Mouse (Mus musculus) heart, postnatal 25 days (tissue): Measurements from ENCODE around the gene Ankrd27. TPM values are rescaled to one million over a fixed set of nuclear protein-coding genes. Genes with fewer than 3 reads are reported as not detected.

ENCODE experiments used
- DNase-seq: peaks from one replicate; pipeline ENCODE4 v3.0.0; 2022; ENCODE audit warnings: low spot score
- intact Hi-C: fragments of 180-260 bp; cut with DNase I; formaldehyde crosslinking; loops from one replicate; pipeline ENCODE4 v1.15.1; 2025
- total RNA-seq, 2 experiments: library from RNA; stranded (reverse); gene quantifications; 2 replicates each; pipeline ENCODE4 v1.2.3; 2021

The Ankrd27 gene
- total RNA-seq, 2 experiments from 2014 or later = 12.3 to 12.6 TPM

- no peak for DNase-seq
Measured at GRCm38 (mm10) chr7:35579849-35580248, 6.2 kb upstream of the Ankrd27 start.

GRCm38 (mm10) chr7:35582719-35583118 lies 3.3 kb upstream of the Ankrd27 start:
- intact Hi-C loops = loop anchor here (10.0 kb wide), 1 partner anchor 248 kb away; the partner anchor contains the start of gene Rhpn2
- no peak for DNase-seq

More at GRCm38 (mm10) chr7:35579849-35580248, 6.2 kb upstream of the Ankrd27 start:
- intact Hi-C loops = loop anchor here (10.0 kb wide), 1 partner anchor 245 kb away; the partner anchor contains the start of gene Rhpn2

- intact Hi-C loops = loop anchor here (10.0 kb wide), 1 partner anchor 249 kb away; the partner anchor contains the start of gene Rhpn2
- DNase-seq = no peak
Measured at GRCm38 (mm10) chr7:35583476-35584025, 2.5 kb upstream of the Ankrd27 start.

- DNase-seq = no peak
- intact Hi-C loops = loop anchor here (10.0 kb wide), 1 partner anchor 249 kb away; the partner anchor contains the start of gene Rhpn2
Measured at GRCm38 (mm10) chr7:35584068-35584785, 1.8 kb upstream of the Ankrd27 start.

GRCm38 (mm10) chr7:35584786-35585190 lies 1.3 kb upstream of the Ankrd27 start:
- intact Hi-C loops = loop anchor here (5.0 to 10.0 kb wide), 2 partner anchors 63 to 250 kb away; partner anchors contain the start of genes Pdcd5 and Rhpn2
- no peak for DNase-seq

GRCm38 (mm10) chr7:35585191-35586054 lies 621 bp upstream of the Ankrd27 start, which contains the start of gene Rgs9bp:
Gene Rgs9bp, minus strand, starts transcription at chr7:35585582.
- no peak for DNase-seq
- intact Hi-C loops = loop anchor here (2.0 to 10.0 kb wide), 3 partner anchors 29 to 251 kb away; partner anchors contain the start of genes Nudt19, Pdcd5 and Rhpn2

GRCm38 (mm10) chr7:35586906-35587445 lies 932 bp downstream of the Ankrd27 start:
- DNase-seq = no peak
- intact Hi-C loops = loop anchor here (2.0 to 10.0 kb wide), 3 partner anchors 30 to 252 kb away; partner anchors contain the start of genes Nudt19, Pdcd5 and Rhpn2

GRCm38 (mm10) chr7:35587728-35588127 lies 1.7 kb downstream of the Ankrd27 start:
- intact Hi-C loops = loop anchor here (2.0 to 10.0 kb wide), 3 partner anchors 31 to 253 kb away; partner anchors contain the start of genes Nudt19, Pdcd5 and Rhpn2
- no peak for DNase-seq

GRCm38 (mm10) chr7:35588680-35589428 lies 2.8 kb downstream of the Ankrd27 start:
- intact Hi-C loops = loop anchor here (5.0 to 10.0 kb wide), 2 partner anchors 58 to 254 kb away; partner anchors contain the start of genes Pdcd5 and Rhpn2
- no peak for DNase-seq

- intact Hi-C loops = loop anchor here (5.0 to 10.0 kb wide), 2 partner anchors 58 to 255 kb away; partner anchors contain the start of genes Pdcd5 and Rhpn2
- DNase-seq = no peak
Measured at GRCm38 (mm10) chr7:35589485-35589884, 3.4 kb downstream of the Ankrd27 start.

GRCm38 (mm10) chr7:35590731-35591191 lies 4.7 kb downstream of the Ankrd27 start:
- DNase-seq = no peak
- intact Hi-C loops = no loop called here

- DNase-seq = no peak
- intact Hi-C loops = no loop called here
Measured at GRCm38 (mm10) chr7:35594311-35594710, 8.3 kb downstream of the Ankrd27 start.

GRCm38 (mm10) chr7:35599492-35599891 lies 13.4 kb downstream of the Ankrd27 start:
- DNase-seq = no peak
- intact Hi-C loops = no loop called here

- DNase-seq = no peak
- intact Hi-C loops = no loop called here
Measured at GRCm38 (mm10) chr7:35600031-35600430, 14.0 kb downstream of the Ankrd27 start.

- intact Hi-C loops = no loop called here
- no peak for DNase-seq
Measured at GRCm38 (mm10) chr7:35601106-35601505, 15.1 kb downstream of the Ankrd27 start.

- intact Hi-C loops = no loop called here
- DNase-seq = no peak
Measured at GRCm38 (mm10) chr7:35602766-35603165, 16.7 kb downstream of the Ankrd27 start.

GRCm38 (mm10) chr7:35606816-35607215 lies 20.8 kb downstream of the Ankrd27 start:
- intact Hi-C loops = no loop called here
- DNase-seq = no peak

GRCm38 (mm10) chr7:35609245-35609644 lies 23.2 kb downstream of the Ankrd27 start:
- intact Hi-C loops = no loop called here
- DNase-seq = no peak

GRCm38 (mm10) chr7:35617513-35617912 lies 31.5 kb downstream of the Ankrd27 start:
- DNase-seq = no peak
- intact Hi-C loops = no loop called here
